Mouse (Mus musculus): ENCODE results near the gene Tmem79.
A peak's percentile ranks its signal among the peaks of the same experiment; 100 is the strongest.
"Not testable (repeated sequence)": the region's sequence is repeated elsewhere in the genome, so short reads cannot be mapped to it uniquely, and the experiment has no call there.

Gene Tmem79

GRCm38 (mm10) chr3:88354396-88355165 is 18.6 kb upstream of the Tmem79 start:
- no peak for DNase-seq (ENCODE audit: low spot score)

GRCm38 (mm10) chr3:88352907-88353306 is 17.0 kb upstream of the Tmem79 start:
- DNase-seq (ENCODE audit: low spot score), result no peak

DNA sequence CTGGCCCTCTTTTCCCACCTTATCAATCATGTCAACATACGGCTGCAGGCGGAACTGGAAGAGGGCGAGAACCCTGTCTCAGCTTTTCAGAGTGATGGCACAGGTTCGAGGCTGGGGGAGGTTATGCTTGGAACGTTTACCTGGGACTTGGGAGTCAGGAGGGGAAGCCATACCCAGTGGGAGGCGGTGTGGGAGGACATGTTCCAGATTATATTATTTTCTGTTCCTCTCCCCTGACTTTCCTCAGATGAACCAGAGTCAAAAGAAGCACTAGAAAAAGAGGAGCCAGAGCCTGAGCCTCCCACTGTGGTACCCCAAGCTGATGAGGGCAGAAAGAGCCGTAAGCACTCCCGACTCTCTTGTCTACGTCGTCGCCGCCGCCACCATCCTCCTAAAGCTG is 14.8 kb upstream of the Tmem79 start:
- no peak for DNase-seq (ENCODE audit: low spot score)

DNA sequence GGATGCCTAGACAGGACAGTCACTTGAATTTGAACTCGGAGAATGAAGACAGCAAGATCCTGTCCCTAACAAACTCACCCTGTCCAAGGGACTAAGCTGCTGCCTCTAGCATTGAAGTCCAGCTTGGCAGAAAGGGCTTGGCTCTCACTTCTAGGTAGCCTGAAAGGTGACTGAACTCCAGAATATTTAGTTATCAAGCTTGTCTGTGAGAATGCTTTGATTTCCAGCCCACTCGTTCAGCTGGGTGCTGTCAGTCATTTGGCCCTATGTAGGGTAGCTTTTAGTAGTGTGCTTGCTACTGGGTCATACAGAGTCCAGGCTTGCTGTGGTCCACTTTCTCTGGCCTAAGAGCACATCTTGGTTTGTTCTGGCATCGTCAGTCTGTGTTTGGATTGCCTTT is 3.1 kb upstream of the Tmem79 start:
- no peak for DNase-seq (ENCODE audit: low spot score)

DNA sequence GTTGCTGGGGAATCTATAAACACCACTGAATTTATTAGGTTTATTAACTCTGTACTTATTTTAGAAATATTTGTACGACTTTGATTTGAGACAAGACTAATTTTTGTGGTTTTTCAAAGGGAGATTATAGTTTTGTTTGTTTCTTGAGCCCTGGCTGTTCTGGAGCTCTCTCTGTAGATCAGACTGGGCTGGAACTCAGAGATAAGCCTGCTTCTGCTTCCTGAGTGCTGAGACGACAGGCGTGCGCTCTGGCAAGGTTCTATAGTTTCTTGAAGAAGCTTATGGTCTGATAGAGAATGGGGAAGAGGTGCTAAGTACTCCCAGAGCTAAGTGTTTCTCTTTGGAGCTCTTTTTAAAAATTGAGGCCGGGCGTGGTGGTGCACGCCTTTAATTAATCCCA is 2.4 kb upstream of the Tmem79 start:
- no peak for DNase-seq (ENCODE audit: low spot score)

GRCm38 (mm10) chr3:88337367-88338020 is 1.5 kb upstream of the Tmem79 start:
- DNase-seq (ENCODE audit: low spot score), result no peak

- DNase-seq (ENCODE audit: low spot score), result no peak
Observed at GRCm38 (mm10) chr3:88335436-88336053, 403 bp downstream of the Tmem79 start.

DNA sequence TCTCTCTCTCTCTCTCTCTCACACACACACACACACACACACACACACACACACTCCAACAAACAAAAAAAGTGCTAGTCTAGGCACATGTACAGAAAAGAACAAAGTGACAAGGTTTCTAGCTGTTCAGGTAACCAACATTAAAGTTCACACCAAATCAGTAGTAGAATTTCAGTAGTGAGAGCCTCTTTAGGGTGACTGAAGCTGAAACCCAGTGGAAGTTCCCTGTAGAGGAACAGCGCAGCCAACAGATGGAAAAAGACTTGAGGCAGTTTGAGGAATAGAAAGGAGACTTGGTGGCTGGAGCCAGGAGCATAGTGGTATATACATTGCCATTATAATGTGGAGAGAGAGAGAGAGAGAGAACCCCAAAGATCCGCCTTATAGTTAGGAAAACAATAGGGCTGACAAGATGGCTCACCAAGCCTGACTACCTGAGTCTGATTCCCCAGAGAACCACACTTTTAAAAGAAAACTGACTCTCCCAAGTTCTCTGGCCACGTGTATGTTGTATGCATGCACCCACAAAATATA is 979 bp downstream of the Tmem79 start:
- DNase-seq (ENCODE audit: low spot score), result no peak

DNA sequence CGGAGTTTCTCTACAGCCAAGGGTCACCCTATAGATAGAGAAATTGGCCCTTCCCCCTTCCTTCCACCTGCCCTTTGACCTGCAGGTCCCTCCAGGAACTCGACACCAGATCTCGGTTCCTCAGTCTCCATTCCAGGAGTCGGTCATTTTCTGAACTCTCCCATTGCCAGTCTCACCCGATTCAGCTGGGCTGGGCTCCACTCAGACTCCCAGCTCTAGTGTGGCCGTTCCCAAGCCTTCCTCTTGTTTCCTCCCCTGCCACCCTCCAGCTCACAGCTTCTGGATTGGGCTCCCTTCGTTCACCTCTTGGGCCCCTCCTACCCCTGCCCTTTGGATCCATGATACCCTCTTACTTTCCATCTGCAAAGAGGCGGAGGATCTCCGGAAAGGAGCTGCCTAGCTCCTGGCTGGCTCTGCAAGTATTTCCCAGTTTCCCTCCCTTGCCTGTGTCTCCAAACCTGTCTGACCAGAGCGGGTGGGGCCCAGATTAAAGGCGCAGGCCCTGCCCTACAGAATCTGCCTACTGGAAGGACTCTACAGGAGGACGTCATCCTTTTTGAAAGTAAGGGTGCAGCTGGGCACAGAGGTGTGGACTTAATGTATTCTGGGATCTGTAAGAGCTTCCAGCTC is 1.8 kb downstream of the Tmem79 start:
- no peak for DNase-seq (ENCODE audit: low spot score)

GRCm38 (mm10) chr3:88331282-88331681 is 4.7 kb downstream of the Tmem79 start:
- DNase-seq (ENCODE audit: low spot score), result no peak

DNA sequence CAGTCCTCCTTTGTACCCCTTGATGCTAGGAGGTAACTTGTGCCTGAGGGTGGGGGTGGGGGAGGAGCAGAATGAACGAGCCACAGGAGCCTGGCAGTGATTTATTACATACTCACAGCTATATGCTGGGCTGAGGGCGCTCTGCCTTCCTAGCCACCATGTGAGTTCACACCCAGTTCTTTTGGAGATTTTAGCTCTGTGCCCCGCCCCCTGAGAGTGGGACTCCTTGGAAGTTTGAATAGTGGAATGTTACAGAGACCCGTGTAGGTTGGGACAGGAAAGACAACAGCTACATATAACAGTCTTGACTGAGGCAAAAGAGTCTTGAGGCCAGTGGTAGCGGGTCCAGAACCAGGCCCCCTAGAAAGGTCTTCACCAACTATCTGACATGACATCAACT is 7.0 kb downstream of the Tmem79 start:
- no peak for DNase-seq (ENCODE audit: low spot score)

DNA sequence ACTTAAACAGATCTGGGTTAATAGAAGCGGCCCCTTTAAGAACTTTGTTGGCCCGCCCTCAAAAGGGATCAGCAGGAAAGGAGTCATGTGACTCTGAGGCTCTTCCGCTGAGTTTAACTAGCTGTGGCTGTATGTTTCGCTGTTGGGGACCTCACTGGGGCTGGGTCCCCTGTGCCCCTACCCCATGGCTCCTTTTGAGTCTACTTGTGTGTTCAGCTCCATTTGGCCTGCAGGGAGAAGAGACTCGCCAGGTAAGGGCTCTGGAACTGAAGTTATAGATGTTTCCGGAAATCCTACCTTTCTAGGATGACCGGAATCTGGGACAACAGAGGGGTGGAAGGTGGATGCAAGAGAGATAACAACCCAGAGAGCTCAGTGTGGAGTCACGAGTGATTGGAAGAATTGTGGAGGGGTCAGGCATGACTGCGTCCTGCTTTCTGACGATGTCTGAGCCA is 11.0 kb downstream of the Tmem79 start, which contains the start of gene Glmp:
TSS of gene Glmp (plus strand) at position 73 of the 455 bp plus-strand sequence.
- no peak for DNase-seq (ENCODE audit: low spot score)

GRCm38 (mm10) chr3:88299172-88299571 is 36.8 kb downstream of the Tmem79 start:
- DNase-seq (ENCODE audit: low spot score), result no peak

- DNase-seq (ENCODE audit: low spot score), result peak; percentile 25
Observed at GRCm38 (mm10) chr3:88297321-88297851, 38.6 kb downstream of the Tmem79 start.

GRCm38 (mm10) chr3:88296561-88297318 is 39.2 kb downstream of the Tmem79 start, which contains the start of the genes Tsacc and Cct3:
TSS of gene Tsacc (minus strand) at chr3:88296999.
TSS of gene Cct3 (plus strand) at chr3:88297116.
- DNase-seq (ENCODE audit: low spot score), result peak; percentile 96

GRCm38 (mm10) chr3:88296110-88296560 is 39.8 kb downstream of the Tmem79 start:
- no peak for DNase-seq (ENCODE audit: low spot score)

- not testable (repeated sequence) for DNase-seq (ENCODE audit: low spot score)
Observed at GRCm38 (mm10) chr3:88295272-88295671, 40.7 kb downstream of the Tmem79 start.

DNA sequence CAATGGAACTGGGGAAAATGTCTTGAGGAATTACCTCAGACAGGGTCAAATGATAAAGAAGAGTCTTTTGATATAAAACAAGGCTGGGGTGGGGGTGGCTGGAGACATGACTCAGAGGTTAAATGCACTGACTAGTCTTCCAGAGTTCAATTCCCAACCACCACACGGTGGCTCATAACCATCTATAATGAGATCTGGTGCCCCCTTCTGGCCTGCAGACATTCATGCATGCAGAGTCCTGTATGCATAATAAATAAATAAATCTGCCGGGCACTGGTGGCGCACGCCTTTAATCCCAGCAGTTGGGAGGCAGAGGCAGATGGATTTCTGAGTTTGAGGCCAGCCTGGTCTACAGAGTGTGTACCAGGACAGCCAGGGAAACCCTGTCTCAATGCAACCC is 44.0 kb downstream of the Tmem79 start:
- no peak for DNase-seq (ENCODE audit: low spot score)

- DNase-seq (ENCODE audit: low spot score), result not testable (repeated sequence)
Observed at GRCm38 (mm10) chr3:88288133-88288713, 47.7 kb downstream of the Tmem79 start.

GRCm38 (mm10) chr3:88287110-88287509 is 48.8 kb downstream of the Tmem79 start, which contains the start of gene Gm38392:
TSS of gene Gm38392 (minus strand) at chr3:88287210.
- DNase-seq (ENCODE audit: low spot score), result no peak

GRCm38 (mm10) chr3:88285565-88285895 is 50.4 kb downstream of the Tmem79 start:
- not testable (repeated sequence) for DNase-seq (ENCODE audit: low spot score)

Data from layer of hippocampus, adult 9-10 months (tissue).